Mouse (Mus musculus) limb, embryonic 14.5 days (tissue): ENCODE results near the gene Snurf. TPM values are rescaled to one million over a fixed set of nuclear protein-coding genes. Genes with fewer than 3 reads are reported as not detected.
A peak's percentile ranks its signal among the peaks of the same experiment; 100 is the strongest.

Source experiments
- ATAC-seq: fragments of 200-750 bp; cut with Nextera tagmentation; 2 replicates; pipeline ENCODE4 v1.8.0; 2017; ENCODE audit warnings: low read depth, moderate number of reproducible peaks, moderate TSS enrichment; ENCODE audit not compliant: low FRiP score
- DNase-seq: peaks from one replicate; pipeline ENCODE4 v3.0.0-alpha.2; 2015; ENCODE audit warnings: low spot score
- H3K27ac ChIP-seq: fragments of 300-500 bp; sonication (generic); replicated peaks from 2 replicates; pipeline ENCODE4 v1.5.1; 2014; ENCODE audit warnings: low read depth, mild to moderate bottlenecking, low read length, moderate library complexity, mixed read lengths
- H3K27me3 ChIP-seq: fragments of 300-500 bp; sonication (generic); 2 replicates; pipeline ENCODE4 v1.6.1; 2014; ENCODE audit warnings: low read length, mixed read lengths; ENCODE audit not compliant: control insufficient read depth, insufficient read depth
- H3K36me3 ChIP-seq: fragments of 300-500 bp; sonication (generic); 2 replicates; pipeline ENCODE4 v1.6.1; 2014; ENCODE audit warnings: mild to moderate bottlenecking, low read length, moderate library complexity, mixed read lengths; ENCODE audit not compliant: control insufficient read depth, insufficient read depth
- H3K4me1 ChIP-seq: fragments of 300-500 bp; sonication (generic); 2 replicates; pipeline ENCODE4 v1.6.1; 2014; ENCODE audit warnings: antibody characterized with exemption, low read length, mixed read lengths; ENCODE audit not compliant: control insufficient read depth, insufficient read depth
- H3K4me2 ChIP-seq: fragments of 300-500 bp; sonication (generic); replicated peaks from 2 replicates; pipeline ENCODE4 v1.6.1; 2014; ENCODE audit warnings: low read depth, mild to moderate bottlenecking, low read length, moderate library complexity; ENCODE audit not compliant: severe bottlenecking
- H3K4me3 ChIP-seq: fragments of 300-500 bp; sonication (generic); replicated peaks from 2 replicates; pipeline ENCODE4 v1.5.1; 2014; ENCODE audit warnings: low read length
- H3K9ac ChIP-seq: fragments of 300-500 bp; sonication (generic); 2 replicates; pipeline ENCODE4 v1.6.1; 2014; ENCODE audit warnings: mild to moderate bottlenecking, low read depth, low read length, moderate library complexity; ENCODE audit not compliant: severe bottlenecking
- H3K9me3 ChIP-seq: fragments of 300-500 bp; sonication (generic); 2 replicates; pipeline ENCODE4 v1.6.1; 2016; ENCODE audit warnings: low read length; ENCODE audit not compliant: control insufficient read depth
- POLR2A ChIP-seq: fragments of 200-500 bp; IDR thresholded peaks from 2 replicates; pipeline ENCODE4 v1.8.0; 2012; ENCODE audit warnings: inconsistent platforms, mild to moderate bottlenecking, moderate library complexity, borderline replicate concordance; ENCODE audit not compliant: insufficient read depth, insufficient read length; ENCODE audit errors: extremely low read depth
- WGBS: fragments of 180-500 bp; shearing (Covaris S2); extraction: QIAGEN DNeasy Blood & Tissue Kit; methylation state at CpG from one replicate; pipeline ENCODE4 v1.1.7; 2014; 5-methylcytosine and 5-hydroxymethylcytosine counted together
- polyA plus RNA-seq, 2 experiments: library from polyadenylated mRNA; depleted of rRNA in 1 of 2; stranded (reverse) in 1 of 2; unstranded in 1 of 2; fragments of >200 nt; fragmentation: Nextera tagmentation in 1 of 2; extraction: Ambion mirVana in 1 of 2; gene quantifications; 2 replicates each; pipeline versions ENCODE4 v1.2.1 to v1.2.3; 2012 to 2014

Gene Snurf
- polyA plus RNA-seq, 2 experiments: 18.8 TPM; not detected in 1

GRCm38 (mm10) chr7:60003921-60004605, 786 bp downstream of the Snurf start:
- peak; percentile 6 for DNase-seq
- ATAC-seq: peak; percentile 82
- peak overlapping the region; percentile 50 for H3K4me3 ChIP-seq
- peak overlapping the region; percentile 52; the same call in 1 of the 2 replicates for H3K27ac ChIP-seq
- H3K9me3 ChIP-seq: peaks cover 16% of the 10 kb centered on the region
- no peaks in the 10 kb centered on the region for H3K4me1 ChIP-seq
- H3K27me3 ChIP-seq: no peaks in the 10 kb centered on the region
- peak overlapping the region; percentile 57 for H3K4me2 ChIP-seq
- no peak for TF ChIP-seq POLR2A
- peak overlapping the region; percentile 55 for H3K9ac ChIP-seq
- no peaks in the 10 kb centered on the region for H3K36me3 ChIP-seq
- WGBS: 41% methylated on average over 22 of the region's 22 CpGs

DNA sequence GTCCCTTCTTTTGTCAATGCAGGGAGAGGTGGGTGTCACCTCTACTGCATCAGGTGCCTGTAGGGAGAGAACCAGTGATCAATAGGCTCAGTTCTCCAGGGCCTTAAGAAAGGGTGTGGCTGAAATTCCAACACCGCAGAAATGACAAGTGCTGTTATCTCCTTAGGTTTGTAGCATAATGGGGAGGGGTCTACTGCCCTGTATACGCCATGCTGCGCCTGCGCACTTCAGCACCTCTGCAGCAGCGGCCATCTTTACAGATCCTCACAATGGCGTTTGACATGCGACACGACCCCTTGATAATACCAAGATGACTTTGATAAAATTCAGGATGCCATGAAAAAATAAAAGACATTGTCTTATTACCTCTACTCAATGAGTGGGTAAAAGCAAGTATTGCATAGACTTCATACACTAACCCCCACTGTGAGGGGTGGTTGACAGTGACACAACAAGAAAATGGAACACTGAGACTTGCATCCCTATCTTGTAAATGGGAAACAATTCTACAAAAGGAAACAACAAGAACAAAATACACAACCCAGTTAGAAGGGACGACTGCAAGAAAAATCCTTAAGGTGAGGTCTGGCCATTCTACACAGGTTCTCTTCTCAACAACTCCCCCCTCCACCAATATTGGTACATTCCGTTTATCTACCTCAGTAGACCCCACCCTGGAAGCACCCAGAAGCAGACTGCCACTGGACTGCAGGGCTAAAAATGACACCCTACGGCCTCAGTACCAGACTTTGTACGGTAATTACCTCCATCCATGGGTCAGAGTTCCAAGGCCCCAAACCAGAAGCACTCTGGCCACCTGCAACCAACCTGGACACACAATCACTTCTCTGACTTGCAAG, 1.6 kb downstream of the Snurf start:
- DNase-seq (no peak), ATAC-seq (no peak)
- no peaks in the 10 kb centered on the region for H3K36me3 ChIP-seq
- H3K4me3 ChIP-seq: peak overlapping the region; percentile 50
- no peak for TF ChIP-seq POLR2A
- WGBS: 49% methylated on average over 12 of the region's 12 CpGs
- no peaks in the 10 kb centered on the region for H3K4me1 ChIP-seq
- H3K27ac ChIP-seq: no peak overlapping the region
- peak overlapping the region; percentile 55; the same call in 1 of the 2 replicates for H3K9ac ChIP-seq
- H3K4me2 ChIP-seq: peak overlapping the region; percentile 57
- no peaks in the 10 kb centered on the region for H3K27me3 ChIP-seq
- peaks cover 16% of the 10 kb centered on the region for H3K9me3 ChIP-seq

DNA sequence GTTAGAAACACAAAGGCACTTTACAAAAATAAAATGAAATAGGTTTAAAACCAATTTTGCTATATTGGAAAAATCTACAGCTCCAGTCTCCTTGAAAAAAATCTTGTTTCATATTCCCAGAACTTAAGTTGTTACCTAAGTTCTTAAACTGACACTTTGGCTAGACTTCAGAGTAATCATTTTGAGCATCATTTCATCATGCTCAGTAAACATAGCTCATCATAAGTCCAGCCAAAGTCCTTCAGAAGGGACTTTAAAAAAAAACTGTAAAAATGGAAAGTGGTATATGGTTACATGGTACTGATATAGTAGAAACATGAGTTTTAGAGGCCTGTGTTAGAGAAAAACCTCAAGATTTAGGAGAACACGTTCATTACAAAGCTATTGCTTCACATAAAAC, 26.2 kb downstream of the Snurf start:
- Histone ChIP-seq H3K4me1 (no peaks in the 10 kb centered on the region), H3K9me3 (no peaks in the 10 kb centered on the region), H3K4me3 (no peak overlapping the region), H3K36me3 (no peaks in the 10 kb centered on the region), H3K27ac (no peak overlapping the region), H3K9ac (no peak overlapping the region), H3K27me3 (no peaks in the 10 kb centered on the region), H3K4me2 (no peak overlapping the region)
- DNase-seq: no peak
- TF ChIP-seq POLR2A: no peak
- 55% methylated on average over 1 of the region's 1 CpGs for WGBS
- ATAC-seq: no peak

Other genes starting within 250 kb of the Snurf start
- 2.5 TPM in 2 replicates for gene Gm38393, start within 50 bp of the Snurf start, polyA plus RNA-seq (2012; rRNA removed)
- 0.30 and 1.1 TPM in 2 replicates for gene Gm38393, start within 50 bp of the Snurf start, polyA plus RNA-seq (2014; fragmentation: Nextera tagmentation; extraction: Ambion mirVana)
- 18.7 and 20.4 TPM in 2 replicates for gene Snrpn, start 135.2 kb upstream of the Snurf start, polyA plus RNA-seq (2012; rRNA removed)
- 27.8 and 29.1 TPM in 2 replicates for gene Snrpn, start 135.2 kb upstream of the Snurf start, polyA plus RNA-seq (2014; fragmentation: Nextera tagmentation; extraction: Ambion mirVana)